Mouse (Mus musculus) midbrain, embryonic 15.5 days (tissue): ENCODE measurements around the gene Tnni3. TPM values are rescaled to one million over a fixed set of nuclear protein-coding genes. Genes with fewer than 3 reads are reported as not detected.
"Not testable (repeated sequence)": the region's sequence is repeated elsewhere in the genome, so short reads cannot be mapped to it uniquely, and the experiment has no call there.

ENCODE experiments used
- ATAC-seq: fragments of 200-750 bp; cut with Nextera tagmentation; replicated peaks from 2 replicates; pipeline ENCODE4 v1.8.0; 2017; ENCODE audit warnings: moderate TSS enrichment
- H3K27ac ChIP-seq: fragments of 300-500 bp; sonication (generic); 2 replicates; pipeline ENCODE4 v1.5.1; 2015; ENCODE audit warnings: mild to moderate bottlenecking, inconsistent platforms
- H3K27me3 ChIP-seq: fragments of 300-500 bp; sonication (generic); replicated peaks from 2 replicates; pipeline ENCODE4 v1.6.1; 2015; ENCODE audit warnings: inconsistent platforms
- H3K36me3 ChIP-seq: fragments of 300-500 bp; sonication (generic); replicated peaks from 2 replicates; pipeline ENCODE4 v1.6.1; 2015; ENCODE audit warnings: inconsistent platforms
- H3K4me1 ChIP-seq: fragments of 300-500 bp; sonication (generic); 2 replicates; pipeline ENCODE4 v1.6.1; 2015; ENCODE audit warnings: inconsistent platforms
- H3K4me2 ChIP-seq: fragments of 300-500 bp; sonication (generic); 2 replicates; pipeline ENCODE4 v1.6.1; 2015; ENCODE audit warnings: inconsistent platforms, mild to moderate bottlenecking, moderate library complexity
- H3K4me3 ChIP-seq: fragments of 300-500 bp; sonication (generic); 2 replicates; pipeline ENCODE4 v1.5.1; 2015; ENCODE audit warnings: mild to moderate bottlenecking, inconsistent platforms
- H3K9ac ChIP-seq: fragments of 300-500 bp; sonication (generic); 2 replicates; pipeline ENCODE4 v1.6.1; 2015; ENCODE audit warnings: mild to moderate bottlenecking, inconsistent platforms
- H3K9me3 ChIP-seq: fragments of 300-500 bp; sonication (generic); 2 replicates; pipeline ENCODE4 v1.6.1; 2016; ENCODE audit warnings: inconsistent platforms
- WGBS: fragments of 180-500 bp; shearing (Covaris S2); methylation state at CpG from one replicate; pipeline ENCODE4 v1.1.7; 2015; ENCODE audit warnings: mixed read lengths; 5-methylcytosine and 5-hydroxymethylcytosine counted together
- polyA plus RNA-seq: library from polyadenylated mRNA; unstranded; fragments of >200 nt; fragmentation: Nextera tagmentation; extraction: Ambion mirVana; gene quantifications from 2 replicates; pipeline ENCODE4 v1.2.1, GENCODE M21; 2015

Tnni3 gene
- 1.4 and 3.5 TPM in 2 replicates for polyA plus RNA-seq

- Histone ChIP-seq H3K27me3 (peaks cover 17% of the 10 kb centered on the region), H3K4me1 (peaks cover 18% of the 10 kb centered on the region)
- H3K27ac ChIP-seq, H3K9ac ChIP-seq, ATAC-seq, H3K36me3 ChIP-seq, H3K9me3 ChIP-seq, H3K4me2 ChIP-seq, H3K4me3 ChIP-seq: not testable (repeated sequence)
- WGBS = 69% methylated on average over 15 of the region's 15 CpGs
Measured at GRCm38 (mm10) chr7:4524212-4524922, at the start of gene Tnni3. Gene Tnni3, minus strand, starts transcription at chr7:4524229.

- not testable (repeated sequence) for H3K36me3 ChIP-seq, H3K27ac ChIP-seq, H3K27me3 ChIP-seq, H3K4me2 ChIP-seq, H3K4me1 ChIP-seq, H3K9me3 ChIP-seq, ATAC-seq, H3K4me3 ChIP-seq, H3K9ac ChIP-seq
- 66% methylated on average over 2 of the region's 2 CpGs for WGBS
Measured at GRCm38 (mm10) chr7:4572361-4572760, 48.3 kb upstream of the Tnni3 start.

GRCm38 (mm10) chr7:4562660-4563059, 38.6 kb upstream of the Tnni3 start:
- H3K9me3 ChIP-seq = no peaks in the 10 kb centered on the region
- no peak for ATAC-seq
- no peak overlapping the region for H3K4me2 ChIP-seq
- no peak overlapping the region for H3K4me3 ChIP-seq
- no peaks in the 10 kb centered on the region for H3K27me3 ChIP-seq
- no peaks in the 10 kb centered on the region for H3K36me3 ChIP-seq
- H3K9ac ChIP-seq = no peak overlapping the region
- no peak overlapping the region for H3K27ac ChIP-seq
- H3K4me1 ChIP-seq = no peaks in the 10 kb centered on the region
- WGBS = 91% methylated on average over 3 of the region's 3 CpGs

GRCm38 (mm10) chr7:4557167-4557560, 33.1 kb upstream of the Tnni3 start:
- H3K27me3 ChIP-seq = no peaks in the 10 kb centered on the region
- H3K4me3 ChIP-seq = 0 out of 2 replicates have a peak overlapping the region, but pooled peaks have one; percentile 21
- peak overlapping the region; percentile 6; the same call in 1 of the 2 replicates for H3K9ac ChIP-seq
- H3K9me3 ChIP-seq = no peaks in the 10 kb centered on the region
- peak overlapping the region; percentile 34 for H3K4me2 ChIP-seq
- H3K36me3 ChIP-seq = no peaks in the 10 kb centered on the region
- peak overlapping the region; percentile 53 for H3K27ac ChIP-seq
- no peaks in the 10 kb centered on the region for H3K4me1 ChIP-seq
- ATAC-seq = peak; percentile 66
- WGBS = 64% methylated on average over 6 of the region's 6 CpGs

GRCm38 (mm10) chr7:4556256-4557166, 32.5 kb upstream of the Tnni3 start:
- WGBS = 20% methylated on average over 15 of the region's 15 CpGs
- Histone ChIP-seq H3K36me3 (no peaks in the 10 kb centered on the region), H3K27ac (peak overlapping the region; percentile 53), H3K9ac (peak overlapping the region; percentile 34; the same call in 1 of the 2 replicates), H3K4me1 (no peaks in the 10 kb centered on the region), H3K27me3 (no peaks in the 10 kb centered on the region), H3K9me3 (no peaks in the 10 kb centered on the region), H3K4me3 (peak overlapping the region; percentile 21; the same call in 1 of the 2 replicates), H3K4me2 (peak overlapping the region; percentile 34)
- ATAC-seq = peak; percentile 97

GRCm38 (mm10) chr7:4547221-4547641, 23.2 kb upstream of the Tnni3 start, which contains the start of gene Syt5:
Gene Syt5, minus strand, starts transcription at chr7:4547541.
- Histone ChIP-seq H3K9me3 (no peaks in the 10 kb centered on the region), H3K4me3 (peak within 1 kb of the TSS; percentile 77), H3K27me3 (no peaks in the 10 kb centered on the region), H3K27ac (peak within 1 kb of the TSS; percentile 96), H3K4me1 (peaks cover 18% of the 10 kb centered on the region), H3K4me2 (peak within 1 kb of the TSS; percentile 68), H3K36me3 (no peaks in the 10 kb centered on the region; the same call in 1 of the 2 replicates), H3K9ac (peak within 1 kb of the TSS; percentile 78)
- 3% methylated on average over 33 of the region's 33 CpGs for WGBS
- peak; percentile 87 for ATAC-seq

- H3K27ac ChIP-seq = peak overlapping the region; percentile 96
- H3K36me3 ChIP-seq = no peaks in the 10 kb centered on the region; the same call in 1 of the 2 replicates
- peak overlapping the region; percentile 78 for H3K9ac ChIP-seq
- peaks cover 18% of the 10 kb centered on the region for H3K4me1 ChIP-seq
- H3K27me3 ChIP-seq = no peaks in the 10 kb centered on the region
- under 1% methylated on average over 26 of the region's 26 CpGs for WGBS
- peak; percentile 92 for ATAC-seq
- peak overlapping the region; percentile 77 for H3K4me3 ChIP-seq
- peak overlapping the region; percentile 68 for H3K4me2 ChIP-seq
- H3K9me3 ChIP-seq = no peaks in the 10 kb centered on the region
Measured at GRCm38 (mm10) chr7:4546591-4547131, 22.6 kb upstream of the Tnni3 start.

- H3K4me2 ChIP-seq = peak overlapping the region; percentile 68
- H3K4me3 ChIP-seq = peak overlapping the region; percentile 77
- no peaks in the 10 kb centered on the region for H3K9me3 ChIP-seq
- no peaks in the 10 kb centered on the region for H3K27me3 ChIP-seq
- peaks cover 18% of the 10 kb centered on the region for H3K4me1 ChIP-seq
- 66% methylated on average over 15 of the region's 15 CpGs for WGBS
- ATAC-seq = peak; percentile 46
- H3K27ac ChIP-seq = peak overlapping the region; percentile 96
- H3K36me3 ChIP-seq = peaks cover 2% of the 10 kb centered on the region; the same call in 1 of the 2 replicates
- H3K9ac ChIP-seq = peak overlapping the region; percentile 78
Measured at GRCm38 (mm10) chr7:4546050-4546449, 22.0 kb upstream of the Tnni3 start.

GRCm38 (mm10) chr7:4542013-4542412, 18.0 kb upstream of the Tnni3 start:
- ATAC-seq = no peak
- H3K27me3 ChIP-seq = no peaks in the 10 kb centered on the region

GRCm38 (mm10) chr7:4541344-4541743, 17.3 kb upstream of the Tnni3 start:
- no peak overlapping the region for H3K9ac ChIP-seq
- H3K4me1 ChIP-seq = peaks cover 13% of the 10 kb centered on the region
- H3K4me3 ChIP-seq = no peak overlapping the region
- H3K9me3 ChIP-seq = no peaks in the 10 kb centered on the region
- H3K27me3 ChIP-seq = no peaks in the 10 kb centered on the region
- 63% methylated on average over 5 of the region's 5 CpGs for WGBS
- peaks cover 27% of the 10 kb centered on the region for H3K36me3 ChIP-seq
- no peak for ATAC-seq
- H3K27ac ChIP-seq = no peak overlapping the region
- no peak overlapping the region for H3K4me2 ChIP-seq

More at GRCm38 (mm10) chr7:4542013-4542412, 18.0 kb upstream of the Tnni3 start:
- Histone ChIP-seq H3K9me3 (no peaks in the 10 kb centered on the region), H3K36me3 (peaks cover 27% of the 10 kb centered on the region), H3K9ac (no peak overlapping the region), H3K4me2 (no peak overlapping the region), H3K4me3 (no peak overlapping the region), H3K27ac (no peak overlapping the region), H3K4me1 (peaks cover 14% of the 10 kb centered on the region)
- WGBS = 40% methylated on average over 17 of the region's 17 CpGs

- H3K36me3 ChIP-seq = peaks cover 27% of the 10 kb centered on the region
- H3K27ac ChIP-seq = no peak overlapping the region
- no peak overlapping the region for H3K9ac ChIP-seq
- H3K4me3 ChIP-seq = no peak overlapping the region
- WGBS = 71% methylated on average over 2 of the region's 2 CpGs
- no peak overlapping the region for H3K4me2 ChIP-seq
- H3K9me3 ChIP-seq = no peaks in the 10 kb centered on the region
- no peaks in the 10 kb centered on the region for H3K27me3 ChIP-seq
- H3K4me1 ChIP-seq = no peaks in the 10 kb centered on the region
- no peak; the same call in 1 of the 2 replicates for ATAC-seq
Measured at GRCm38 (mm10) chr7:4539019-4539418, 15.0 kb upstream of the Tnni3 start.

- Histone ChIP-seq H3K27me3 (no peaks in the 10 kb centered on the region), H3K4me1 (peaks cover 3% of the 10 kb centered on the region; the same call in 1 of the 2 replicates), H3K4me2 (no peak overlapping the region), H3K4me3 (no peak overlapping the region), H3K9ac (no peak overlapping the region), H3K36me3 (peaks cover 27% of the 10 kb centered on the region), H3K27ac (no peak overlapping the region), H3K9me3 (no peaks in the 10 kb centered on the region)
- ATAC-seq = no peak
- WGBS = 56% methylated on average over 4 of the region's 4 CpGs
Measured at GRCm38 (mm10) chr7:4537181-4537580, 13.2 kb upstream of the Tnni3 start.
